Mouse (Mus musculus) ES-Bruce4 (cell line): ENCODE measurements around the gene Cacna1a.
A peak's percentile ranks its signal among the peaks of the same experiment; 100 is the strongest.

ENCODE experiments used
- CTCF ChIP-seq: IDR thresholded peaks from one replicate; pipeline ENCODE4 v1.8.1; 2011; ENCODE audit warnings: low read depth, low read length
- EP300 ChIP-seq: IDR thresholded peaks from 2 replicates; pipeline ENCODE4 v1.6.1; 2011; ENCODE audit warnings: low read depth, low read length; ENCODE audit not compliant: insufficient read depth
- POLR2A ChIP-seq: IDR thresholded peaks from one replicate; pipeline ENCODE4 v1.8.1; 2011; ENCODE audit warnings: low read length; ENCODE audit not compliant: insufficient read depth

GRCm38 (mm10) chr8:84614512-84615223 lies 226.4 kb downstream of the Cacna1a start:
- TF ChIP-seq CTCF (peak; percentile 26), POLR2A (no peak), EP300 (no peak)
